Mouse (Mus musculus): ENCODE results near the gene Inca1. TPM values are rescaled to one million over a fixed set of nuclear protein-coding genes. Genes with fewer than 3 reads are reported as not detected.
A peak's percentile ranks its signal among the peaks of the same experiment; 100 is the strongest.

Gene Inca1
- polyA plus RNA-seq, 1 experiment from 2014 or later, result 1.3 TPM

GRCm38 (mm10) chr11:70653345-70654197 is 46.4 kb downstream of the Inca1 start:
- H3K9me3 ChIP-seq (replicated peaks; ENCODE audit: control insufficient read depth, low read length), result no peaks in the 10 kb centered on the region
- H3K9ac ChIP-seq (ENCODE audit: low read length), result peak overlapping the region; percentile 99
- H3K4me3 ChIP-seq (replicated peaks; ENCODE audit: low read length), result peak overlapping the region; percentile 100
- peaks cover 55% of the 10 kb centered on the region for H3K4me1 ChIP-seq (ENCODE audit: control insufficient read depth, insufficient read depth, low read length)
- under 1% methylated on average over 54 of the region's 63 CpGs for WGBS
- ATAC-seq (ENCODE audit: insufficient read depth, low FRiP score), result peak; percentile 44
- H3K4me2 ChIP-seq (ENCODE audit: low read depth, low read length), result peak overlapping the region; percentile 79
- H3K36me3 ChIP-seq (ENCODE audit: control insufficient read depth, insufficient read depth, low read length), result peaks cover 19% of the 10 kb centered on the region
- H3K27me3 ChIP-seq (ENCODE audit: control insufficient read depth, insufficient read depth, low read length), result no peaks in the 10 kb centered on the region
- H3K27ac ChIP-seq (ENCODE audit: low read length), result peak overlapping the region; percentile 99

- no peak for ATAC-seq (ENCODE audit: insufficient read depth, low FRiP score)
- H3K4me1 ChIP-seq (ENCODE audit: control insufficient read depth, insufficient read depth, low read length), result peaks cover 58% of the 10 kb centered on the region
- 34% methylated on average over 6 of the region's 6 CpGs for WGBS
Observed at GRCm38 (mm10) chr11:70652884-70653344, 47.0 kb downstream of the Inca1 start.

GRCm38 (mm10) chr11:70652029-70652883 is 47.7 kb downstream of the Inca1 start:
- peaks cover 19% of the 10 kb centered on the region for H3K36me3 ChIP-seq (ENCODE audit: control insufficient read depth, insufficient read depth, low read length)
- H3K27ac ChIP-seq (ENCODE audit: low read length), result peak overlapping the region; percentile 99
- peak overlapping the region; percentile 100 for H3K4me3 ChIP-seq (replicated peaks; ENCODE audit: low read length)
- WGBS, result 49% methylated on average over 12 of the region's 12 CpGs
- ATAC-seq (ENCODE audit: insufficient read depth, low FRiP score), result no peak
- H3K27me3 ChIP-seq (ENCODE audit: control insufficient read depth, insufficient read depth, low read length), result no peaks in the 10 kb centered on the region
- peaks cover 53% of the 10 kb centered on the region for H3K4me1 ChIP-seq (ENCODE audit: control insufficient read depth, insufficient read depth, low read length)
- H3K4me2 ChIP-seq (ENCODE audit: low read depth, low read length), result peak overlapping the region; percentile 79
- H3K9ac ChIP-seq (ENCODE audit: low read length), result peak overlapping the region; percentile 99
- no peaks in the 10 kb centered on the region for H3K9me3 ChIP-seq (replicated peaks; ENCODE audit: control insufficient read depth, low read length)

More at GRCm38 (mm10) chr11:70652884-70653344, 47.0 kb downstream of the Inca1 start:
- Histone ChIP-seq H3K27me3 (ENCODE audit: control insufficient read depth, insufficient read depth, low read length) (no peaks in the 10 kb centered on the region), H3K27ac (ENCODE audit: low read length) (peak overlapping the region; percentile 99), H3K9me3 (replicated peaks; ENCODE audit: control insufficient read depth, low read length) (no peaks in the 10 kb centered on the region), H3K4me2 (ENCODE audit: low read depth, low read length) (peak overlapping the region; percentile 79), H3K9ac (ENCODE audit: low read length) (peak overlapping the region; percentile 99), H3K4me3 (replicated peaks; ENCODE audit: low read length) (peak overlapping the region; percentile 100), H3K36me3 (ENCODE audit: control insufficient read depth, insufficient read depth, low read length) (peaks cover 19% of the 10 kb centered on the region)

GRCm38 (mm10) chr11:70651391-70651790 is 48.6 kb downstream of the Inca1 start:
- peak overlapping the region; percentile 79 for H3K4me2 ChIP-seq (ENCODE audit: low read depth, low read length)
- WGBS, result 57% methylated on average over 2 of the region's 2 CpGs
- peaks cover 45% of the 10 kb centered on the region for H3K4me1 ChIP-seq (ENCODE audit: control insufficient read depth, insufficient read depth, low read length)
- H3K27me3 ChIP-seq (ENCODE audit: control insufficient read depth, insufficient read depth, low read length), result no peaks in the 10 kb centered on the region
- H3K9me3 ChIP-seq (replicated peaks; ENCODE audit: control insufficient read depth, low read length), result no peaks in the 10 kb centered on the region
- no peak overlapping the region for H3K9ac ChIP-seq (ENCODE audit: low read length)
- ATAC-seq (ENCODE audit: insufficient read depth, low FRiP score), result no peak
- peaks cover 19% of the 10 kb centered on the region for H3K36me3 ChIP-seq (ENCODE audit: control insufficient read depth, insufficient read depth, low read length)
- H3K27ac ChIP-seq (ENCODE audit: low read length), result peak overlapping the region; percentile 71; the same call in 1 of the 2 replicates
- H3K4me3 ChIP-seq (replicated peaks; ENCODE audit: low read length), result peak overlapping the region; percentile 100

GRCm38 (mm10) chr11:70650322-70651175 is 49.4 kb downstream of the Inca1 start:
- ATAC-seq (ENCODE audit: insufficient read depth, low FRiP score), result no peak
- Histone ChIP-seq H3K9ac (ENCODE audit: low read length) (peak overlapping the region; percentile 13; the same call in 1 of the 2 replicates), H3K4me3 (replicated peaks; ENCODE audit: low read length) (peak overlapping the region; percentile 100), H3K27ac (ENCODE audit: low read length) (peak overlapping the region; percentile 71), H3K36me3 (ENCODE audit: control insufficient read depth, insufficient read depth, low read length) (peaks cover 19% of the 10 kb centered on the region), H3K4me1 (ENCODE audit: control insufficient read depth, insufficient read depth, low read length) (peaks cover 52% of the 10 kb centered on the region), H3K27me3 (ENCODE audit: control insufficient read depth, insufficient read depth, low read length) (no peaks in the 10 kb centered on the region), H3K9me3 (replicated peaks; ENCODE audit: control insufficient read depth, low read length) (no peaks in the 10 kb centered on the region), H3K4me2 (ENCODE audit: low read depth, low read length) (peak overlapping the region; percentile 79)
- WGBS, result 59% methylated on average over 12 of the region's 12 CpGs

- Histone ChIP-seq H3K9me3 (replicated peaks; ENCODE audit: control insufficient read depth, low read length) (no peaks in the 10 kb centered on the region), H3K4me3 (replicated peaks; ENCODE audit: low read length) (no peak overlapping the region), H3K27ac (ENCODE audit: low read length) (0 out of 2 replicates have a peak overlapping the region, but pooled peaks have one; percentile 71), H3K36me3 (ENCODE audit: control insufficient read depth, insufficient read depth, low read length) (peaks cover 24% of the 10 kb centered on the region), H3K27me3 (ENCODE audit: control insufficient read depth, insufficient read depth, low read length) (no peaks in the 10 kb centered on the region), H3K4me1 (ENCODE audit: control insufficient read depth, insufficient read depth, low read length) (peaks cover 57% of the 10 kb centered on the region), H3K4me2 (ENCODE audit: low read depth, low read length) (peak overlapping the region; percentile 87), H3K9ac (ENCODE audit: low read length) (no peak overlapping the region)
- no peak for ATAC-seq (ENCODE audit: insufficient read depth, low FRiP score)
- WGBS, result 79% methylated on average over 8 of the region's 8 CpGs
Observed at GRCm38 (mm10) chr11:70649185-70649734, 50.7 kb downstream of the Inca1 start.

GRCm38 (mm10) chr11:70648512-70648911 is 51.4 kb downstream of the Inca1 start:
- H3K4me2 ChIP-seq (ENCODE audit: low read depth, low read length), result peak overlapping the region; percentile 87
- H3K9ac ChIP-seq (ENCODE audit: low read length), result peak overlapping the region; percentile 93
- H3K4me3 ChIP-seq (replicated peaks; ENCODE audit: low read length), result peak overlapping the region; percentile 87
- no peak for ATAC-seq (ENCODE audit: insufficient read depth, low FRiP score)
- peaks cover 57% of the 10 kb centered on the region for H3K4me1 ChIP-seq (ENCODE audit: control insufficient read depth, insufficient read depth, low read length)
- 69% methylated on average over 4 of the region's 4 CpGs for WGBS
- H3K27ac ChIP-seq (ENCODE audit: low read length), result peak overlapping the region; percentile 98; the same call in 1 of the 2 replicates
- peaks cover 25% of the 10 kb centered on the region for H3K36me3 ChIP-seq (ENCODE audit: control insufficient read depth, insufficient read depth, low read length)
- H3K9me3 ChIP-seq (replicated peaks; ENCODE audit: control insufficient read depth, low read length), result no peaks in the 10 kb centered on the region
- H3K27me3 ChIP-seq (ENCODE audit: control insufficient read depth, insufficient read depth, low read length), result no peaks in the 10 kb centered on the region

All from stomach, embryonic 16.5 days (tissue).